Mouse (Mus musculus): ENCODE results near the gene Tfcp2l1.

DNA sequence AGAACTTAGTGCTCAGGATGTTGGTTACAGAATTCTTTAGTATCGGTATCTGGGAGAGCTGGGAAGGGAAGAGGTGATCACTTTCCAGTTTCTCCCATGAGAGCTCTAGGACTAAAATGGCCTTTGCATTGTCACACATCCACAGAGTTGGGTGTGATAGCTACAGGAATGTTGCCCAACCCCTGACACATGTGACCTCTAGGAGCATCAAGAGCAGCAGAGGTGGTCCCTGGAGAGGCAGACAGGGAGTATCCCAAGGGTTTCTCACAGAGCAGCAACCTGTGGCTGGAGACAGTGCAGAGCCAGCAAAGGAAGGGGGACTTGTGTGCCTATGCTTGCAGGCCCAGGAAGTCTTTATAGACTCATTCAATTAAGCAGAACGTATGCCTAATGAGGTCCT, 1.3 kb upstream of the Tfcp2l1 start:
- no peak for TF ChIP-seq POLR2A (IDR thresholded peaks at IDR 0.05; ENCODE audit: borderline replicate concordance, extremely low read depth, insufficient read depth, insufficient read length, poor library complexity, severe bottlenecking)
- TF ChIP-seq CTCF (IDR thresholded peaks at IDR 0.05; ENCODE audit: borderline replicate concordance, extremely low read depth, insufficient read depth, insufficient read length) = no peak

Measured in brain, embryonic 14.5 days (tissue).